Mouse (Mus musculus) erythroblast, embryonic 14.5 days (primary cell): ENCODE data around the gene Evl.

Experiments
- GATA1 ChIP-seq: IDR thresholded peaks from 2 replicates; pipeline ENCODE4 v1.6.1; 2012; ENCODE audit warnings: low read length, inconsistent platforms, mixed read lengths
- TAL1 ChIP-seq: IDR thresholded peaks from 3 replicates; pipeline ENCODE4 v1.6.1; 2012; ENCODE audit warnings: low read length, inconsistent platforms, mixed read lengths

- TF ChIP-seq GATA1 (no peak), TAL1 (no peak)
Observed at GRCm38 (mm10) chr12:108674916-108675315, 120.4 kb downstream of the Evl start.
